Mouse (Mus musculus): Measurements from ENCODE around the gene Timm8a1.

DNA sequence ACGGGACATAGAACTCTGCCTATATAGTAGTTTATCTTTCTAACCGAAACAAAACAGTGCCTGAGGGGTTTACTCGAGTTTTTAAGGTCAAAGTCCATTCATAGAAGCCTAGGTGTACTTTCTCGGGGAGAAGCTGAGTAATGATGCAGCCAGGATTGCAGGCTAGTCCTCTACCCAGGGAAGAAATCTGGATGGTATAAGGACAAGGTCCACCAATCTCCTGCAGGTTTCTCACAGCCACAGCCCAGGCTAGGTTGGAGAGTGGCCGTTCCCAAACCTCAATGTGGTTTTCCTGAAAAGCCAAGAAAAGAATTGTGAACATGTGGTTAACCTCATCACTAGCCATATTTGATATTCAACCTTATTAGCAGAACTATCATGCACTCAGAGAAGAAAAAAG is 48.2 kb upstream of the Timm8a1 start:
- TF ChIP-seq CTCF (IDR thresholded peaks at IDR 0.05; ENCODE audit: low read depth) (no peak), EP300 (IDR thresholded peaks at IDR 0.05; ENCODE audit: low read depth) (no peak)
